Mouse (Mus musculus) adrenal gland (tissue): ENCODE measurements around the gene Cmip.

Experiments
- intact Hi-C: fragments of 180-260 bp; cut with DNase I; formaldehyde crosslinking; loops from one replicate; pipeline ENCODE4 v1.15.1; 2025

The Cmip gene

DNA sequence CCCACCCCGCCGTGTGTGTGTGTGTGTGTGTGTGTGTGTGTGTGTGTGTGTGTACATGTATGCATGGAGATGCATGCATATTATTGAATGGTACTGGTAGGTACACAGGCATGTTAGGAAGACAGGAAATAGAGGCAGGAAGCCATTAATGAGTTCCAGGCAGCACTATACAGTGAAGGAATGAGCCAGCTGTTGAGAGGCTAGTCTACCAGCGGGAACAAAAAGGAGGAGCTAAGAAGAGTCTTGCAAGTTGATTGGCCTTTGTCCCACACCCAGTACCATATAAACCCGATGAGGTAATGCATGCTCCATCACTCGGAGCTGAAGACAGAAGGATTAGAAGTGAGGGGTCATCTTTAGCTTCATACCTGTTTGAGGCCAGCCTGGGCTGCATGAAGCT is 201.6 kb downstream of the Cmip start:
- intact Hi-C loops = no loop called here

GRCm38 (mm10) chr8:117462701-117463284 is 205.9 kb downstream of the Cmip start:
- intact Hi-C loops = loop anchor here (5.0 kb wide), 1 partner anchor 75 kb away; no protein-coding TSS in a partner anchor

- intact Hi-C loops = loop anchor here (5.0 kb wide), 1 partner anchor 77 kb away; no protein-coding TSS in a partner anchor
These were observed 207.7 kb downstream of the Cmip start for GRCm38 (mm10) chr8:117464525-117464924.

- intact Hi-C loops = loop anchor here (5.0 kb wide), 3 partner anchors 243 to 358 kb away; no protein-coding TSS in a partner anchor
These were observed 208.4 kb downstream of the Cmip start for GRCm38 (mm10) chr8:117465250-117465649.

- intact Hi-C loops = loop anchor here (5.0 kb wide), 3 partner anchors 245 to 360 kb away; no protein-coding TSS in a partner anchor
These were observed 210.6 kb downstream of the Cmip start for GRCm38 (mm10) chr8:117467466-117467865.

- intact Hi-C loops = loop anchor here (5.0 to 10.0 kb wide), 4 partner anchors 247 to 535 kb away; no protein-coding TSS in a partner anchor
These were observed 212.8 kb downstream of the Cmip start for GRCm38 (mm10) chr8:117469431-117470341.

DNA sequence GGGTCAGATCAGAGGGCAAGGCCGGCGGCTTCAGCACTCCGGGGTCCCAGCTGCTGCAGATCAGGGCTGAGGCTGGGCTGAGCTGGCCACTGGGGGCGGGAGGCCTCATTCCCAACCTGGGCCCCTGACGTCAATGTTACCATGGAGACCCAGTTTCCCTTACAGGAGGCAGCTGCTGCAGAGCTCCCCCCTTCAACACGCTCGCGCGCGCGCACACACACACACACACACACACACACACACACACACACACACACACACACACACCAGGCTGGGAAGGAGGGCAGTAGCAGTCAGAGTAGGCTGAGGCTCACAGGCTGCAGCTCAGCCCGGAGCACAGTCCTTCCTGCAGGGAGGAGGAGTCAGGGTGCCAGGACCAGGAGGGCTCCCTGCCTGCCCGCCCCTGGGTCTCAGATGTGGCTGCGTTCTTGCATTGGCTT is 213.5 kb downstream of the Cmip start:
- intact Hi-C loops = loop anchor here (10.0 kb wide), 1 partner anchor 536 kb away; no protein-coding TSS in a partner anchor

DNA sequence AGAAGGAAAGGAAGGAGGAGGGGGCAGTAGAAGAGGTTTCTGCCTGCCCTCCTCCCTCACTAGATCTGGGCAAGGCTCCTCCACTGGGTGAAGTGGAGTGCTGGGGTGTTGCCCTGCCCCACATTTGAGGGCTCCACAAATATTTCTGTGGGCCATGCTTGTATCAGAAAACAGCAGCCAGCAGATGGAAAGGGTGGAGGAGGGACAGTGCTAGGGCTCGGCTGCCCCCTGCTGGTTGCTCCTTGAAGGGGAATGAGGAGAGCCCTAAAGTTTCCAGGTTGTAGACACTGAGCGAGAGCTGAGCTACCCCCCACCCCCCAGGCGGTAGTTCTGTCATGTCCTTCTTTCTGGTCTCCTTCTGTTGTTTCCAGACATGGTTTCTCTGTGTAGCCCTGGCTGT is 214.3 kb downstream of the Cmip start:
- intact Hi-C loops = loop anchor here (10.0 kb wide), 1 partner anchor 536 kb away; no protein-coding TSS in a partner anchor

DNA sequence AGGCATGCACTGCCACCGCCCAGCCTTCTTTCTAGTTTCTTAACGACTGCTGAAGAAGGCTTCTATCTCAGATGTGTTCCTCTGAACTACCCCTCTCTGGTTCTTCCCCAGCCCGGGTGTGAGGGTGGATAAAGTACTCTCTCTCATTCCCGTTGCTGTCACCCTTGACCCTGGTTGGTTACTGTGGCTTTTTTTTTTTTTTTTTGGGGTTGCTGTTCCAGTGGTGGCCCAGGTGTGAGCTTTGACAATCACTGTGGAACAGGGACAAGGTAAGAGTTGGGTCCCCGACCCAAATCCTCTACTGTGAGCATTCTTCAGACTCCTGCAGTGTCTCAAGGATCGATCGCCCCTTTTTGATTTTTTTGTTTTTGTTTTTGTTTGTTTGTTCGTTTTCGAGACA is 214.8 kb downstream of the Cmip start:
- intact Hi-C loops = loop anchor here (10.0 kb wide), 1 partner anchor 537 kb away; no protein-coding TSS in a partner anchor

- intact Hi-C loops = loop anchor here (10.0 kb wide), 1 partner anchor 538 kb away; no protein-coding TSS in a partner anchor
These were observed 215.5 kb downstream of the Cmip start for GRCm38 (mm10) chr8:117472332-117472731.

- intact Hi-C loops = loop anchor here (5.0 to 10.0 kb wide), 2 partner anchors 92 to 540 kb away; no protein-coding TSS in a partner anchor
These were observed 218.1 kb downstream of the Cmip start for GRCm38 (mm10) chr8:117474944-117475343.

- intact Hi-C loops = loop anchor here (5.0 to 10.0 kb wide), 2 partner anchors 91 to 541 kb away; no protein-coding TSS in a partner anchor
These were observed 219.0 kb downstream of the Cmip start for GRCm38 (mm10) chr8:117475819-117476218.

DNA sequence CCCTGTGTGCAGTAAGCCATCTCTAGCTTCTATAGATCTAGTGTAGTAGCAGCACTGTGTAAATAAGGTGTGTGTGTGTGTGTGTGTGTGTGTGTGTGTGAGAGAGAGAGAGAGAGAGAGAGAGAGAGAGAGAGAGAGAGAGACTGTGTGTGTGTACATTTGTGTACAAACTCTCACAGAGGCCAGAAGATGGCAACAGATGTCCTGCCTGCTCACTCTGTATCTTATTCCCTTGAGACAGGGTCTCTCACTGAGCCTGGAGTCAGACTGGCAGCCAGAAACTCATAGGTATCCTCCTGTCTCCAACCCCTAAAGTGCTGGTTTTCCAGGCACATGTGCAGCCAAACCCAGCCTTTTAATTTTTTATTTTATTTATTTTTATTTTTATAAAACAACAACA is 221.2 kb downstream of the Cmip start:
- intact Hi-C loops = loop anchor here (5.0 to 10.0 kb wide), 2 partner anchors 89 to 543 kb away; no protein-coding TSS in a partner anchor

DNA sequence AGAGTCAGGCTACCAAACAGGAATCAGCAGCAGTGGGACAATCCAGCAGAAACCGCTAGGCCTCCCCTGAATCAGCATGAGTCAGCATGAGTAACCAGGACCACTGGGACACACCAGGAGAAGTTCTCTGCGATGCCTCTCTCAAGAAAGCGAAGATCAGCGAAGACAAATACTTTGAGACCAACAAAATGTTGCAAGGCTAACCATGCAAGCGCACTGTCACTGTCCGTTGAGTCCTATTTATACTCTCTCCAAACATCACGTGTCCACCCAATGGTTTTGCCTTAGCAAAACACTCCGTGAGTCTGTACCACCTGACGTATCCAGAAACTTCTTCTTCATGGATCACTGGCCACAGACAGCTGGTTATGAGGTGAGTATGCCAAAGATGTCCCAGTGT is 223.1 kb downstream of the Cmip start:
- intact Hi-C loops = loop anchor here (5.0 to 10.0 kb wide), 2 partner anchors 87 to 545 kb away; no protein-coding TSS in a partner anchor

- intact Hi-C loops = no loop called here
These were observed 223.7 kb downstream of the Cmip start for GRCm38 (mm10) chr8:117480516-117480915.

DNA sequence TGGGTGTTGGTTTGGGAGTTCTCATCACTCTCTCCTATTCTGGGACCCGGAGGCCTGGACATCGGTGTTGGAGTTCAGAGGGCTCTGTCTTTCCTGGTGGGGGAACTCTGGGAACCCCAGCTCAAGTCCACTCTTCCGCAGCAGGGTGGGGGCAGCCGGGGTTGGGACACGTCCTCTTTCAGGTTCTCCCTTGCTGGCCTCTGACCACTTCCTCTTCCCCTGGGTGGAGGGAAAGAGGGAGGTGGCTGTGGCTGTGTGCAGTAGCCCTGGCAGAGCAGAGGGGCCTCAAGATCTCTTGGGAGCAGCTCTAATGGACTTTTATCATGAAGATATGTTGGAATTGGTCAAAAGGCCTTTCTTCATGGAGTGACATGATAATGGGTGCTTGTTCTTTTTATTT is 225.0 kb downstream of the Cmip start:
- intact Hi-C loops = no loop called here

GRCm38 (mm10) chr8:117484731-117485130 is 227.9 kb downstream of the Cmip start:
- intact Hi-C loops = no loop called here

GRCm38 (mm10) chr8:117485316-117485715 is 228.5 kb downstream of the Cmip start:
- intact Hi-C loops = no loop called here

DNA sequence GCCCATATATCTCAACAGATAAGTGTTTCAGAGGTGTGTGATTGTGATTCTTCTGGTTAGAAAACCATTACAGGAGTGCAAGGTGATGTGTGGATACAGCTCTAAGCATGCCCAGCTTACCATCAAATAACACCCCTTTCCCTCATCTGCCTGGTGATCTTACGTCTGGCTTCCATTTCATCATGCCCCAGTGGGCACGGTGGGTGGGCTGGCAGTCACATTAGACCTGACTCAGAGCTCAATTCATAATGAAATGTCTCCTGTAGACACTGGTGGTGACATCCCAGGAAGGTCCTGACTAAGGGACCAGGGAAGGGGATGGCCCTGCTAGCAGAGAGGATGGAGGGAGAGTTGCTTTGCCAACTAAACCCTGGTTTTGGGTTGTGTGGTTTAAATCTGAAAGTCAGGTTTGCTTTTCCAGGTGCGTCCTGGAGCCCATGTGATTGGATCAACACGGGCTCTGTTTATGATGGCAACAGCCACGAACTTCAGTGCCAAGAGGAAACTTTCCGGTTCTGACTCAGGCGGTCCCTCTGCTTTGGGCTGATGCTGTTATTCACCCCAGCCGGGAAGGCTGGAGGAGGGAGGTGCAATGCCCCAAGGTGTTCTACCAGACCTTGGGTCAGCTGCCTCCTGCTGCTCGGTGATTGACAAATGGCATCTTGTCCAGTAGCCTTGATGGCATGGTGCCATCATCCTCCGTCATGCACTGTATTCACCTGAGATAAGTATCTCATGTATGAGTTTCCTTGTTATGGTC is 231.6 kb downstream of the Cmip start:
- intact Hi-C loops = no loop called here

DNA sequence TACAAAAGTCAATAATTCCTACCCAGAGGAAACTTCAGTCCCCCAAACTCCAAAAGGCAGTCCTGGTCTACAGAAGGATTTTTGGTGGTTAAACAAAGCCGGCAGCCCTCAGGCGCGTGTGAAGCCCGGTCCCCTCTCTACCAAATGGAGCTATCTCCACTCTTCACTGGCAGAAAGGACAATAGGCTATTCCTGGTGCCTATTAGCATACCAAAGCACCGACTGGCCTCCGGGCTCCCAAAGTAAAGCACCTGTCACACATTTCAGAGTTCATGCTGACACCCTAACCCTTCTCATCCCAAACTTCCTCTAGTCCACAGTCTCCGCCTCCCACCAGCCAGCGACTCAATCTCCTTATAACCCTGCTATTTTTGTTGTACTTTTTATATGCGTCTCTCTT is 236.7 kb downstream of the Cmip start:
- intact Hi-C loops = no loop called here

DNA sequence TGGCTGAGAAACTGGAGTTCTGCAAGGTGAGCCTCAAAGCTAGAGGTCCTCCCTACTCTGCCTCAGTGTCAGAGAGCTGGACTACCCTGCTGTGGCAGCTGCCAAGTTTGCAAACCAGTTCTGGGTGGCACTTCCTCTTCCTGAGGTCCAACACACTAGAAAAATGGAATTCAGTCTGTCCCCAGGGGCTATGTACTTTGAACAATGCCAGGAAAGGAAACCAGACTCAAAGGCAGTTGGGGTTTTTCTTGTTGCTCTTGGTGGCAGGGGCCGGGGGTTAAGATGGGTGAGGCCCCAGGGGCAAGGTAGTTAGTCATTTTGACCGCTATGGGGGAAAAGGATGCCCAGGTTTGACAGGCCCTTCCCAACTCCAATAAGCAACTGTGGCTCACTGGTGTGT is 238.0 kb downstream of the Cmip start:
- intact Hi-C loops = no loop called here
